Mouse (Mus musculus) heart, adult 2 months (tissue): ENCODE results near the gene Vps25. TPM values are rescaled to one million over a fixed set of nuclear protein-coding genes. Genes with fewer than 3 reads are reported as not detected.
A peak's percentile ranks its signal among the peaks of the same experiment; 100 is the strongest.

Source experiments
- DNase-seq, 2 experiments: peaks; one replicate each; pipeline ENCODE4 v3.0.0; 2021
- H3K27ac ChIP-seq: fragments of 200-600 bp; 2 replicates; pipeline ENCODE4 v1.8.1; 2022
- H3K27me3 ChIP-seq: fragments of 200-500 bp; 2 replicates; pipeline ENCODE4 v1.6.1; 2012; ENCODE audit warnings: mild to moderate bottlenecking, low read length, inconsistent platforms, mixed read lengths; ENCODE audit not compliant: control insufficient read depth, insufficient read depth
- H3K36me3 ChIP-seq: fragments of 200-500 bp; 2 replicates; pipeline ENCODE4 v1.6.1; 2012; ENCODE audit warnings: low read length, inconsistent platforms; ENCODE audit not compliant: control insufficient read depth, insufficient read depth
- H3K4me1 ChIP-seq: fragments of 200-500 bp; 2 replicates; pipeline ENCODE4 v1.6.1; 2011; ENCODE audit warnings: low read length; ENCODE audit not compliant: control insufficient read depth, insufficient read depth
- H3K4me3 ChIP-seq: fragments of 200-600 bp; 2 replicates; pipeline ENCODE4 v1.8.1; 2022
- H3K79me2 ChIP-seq: fragments of 200-500 bp; replicated peaks from 2 replicates; pipeline ENCODE4 v1.6.1; 2012; ENCODE audit warnings: mild to moderate bottlenecking, inconsistent platforms, low read length, moderate library complexity, mixed read lengths; ENCODE audit not compliant: control insufficient read depth, insufficient read depth
- H3K9ac ChIP-seq: fragments of 200-500 bp; 2 replicates; pipeline ENCODE4 v1.6.1; 2012; ENCODE audit warnings: low read depth, mild to moderate bottlenecking, control low read depth, inconsistent platforms, low read length, mixed read lengths
- CTCF ChIP-seq: fragments of 200-600 bp; IDR thresholded peaks from 2 replicates; pipeline ENCODE4 v1.8.1; 2022; ENCODE audit warnings: antibody characterized with exemption, mild to moderate bottlenecking, moderate library complexity
- EP300 ChIP-seq: fragments of 200-500 bp; IDR thresholded peaks from 2 replicates; pipeline ENCODE4 v1.6.1; 2011; ENCODE audit warnings: low read depth, low read length, control low read depth; ENCODE audit not compliant: insufficient read depth
- POLR2A ChIP-seq: fragments of 200-500 bp; IDR thresholded peaks from 2 replicates; pipeline ENCODE4 v1.6.1; 2011; ENCODE audit warnings: mild to moderate bottlenecking, low read depth, low read length, control low read depth; ENCODE audit not compliant: insufficient read depth
- WGBS: fragments of 180-500 bp; shearing (Covaris S2); methylation state at CpG from one replicate; pipeline ENCODE4 v1.1.7; 2018; 5-methylcytosine and 5-hydroxymethylcytosine counted together
- intact Hi-C: fragments of 180-260 bp; cut with DNase I; formaldehyde crosslinking; loops from one replicate; pipeline ENCODE4 v1.15.1; 2025
- long read RNA-seq: library from polyadenylated mRNA; stranded (forward); transcript quantifications from one replicate; pipeline ENCODE4 v2.0.0, GENCODE M21; 2021
- polyA plus RNA-seq: library from polyadenylated mRNA; depleted of rRNA; stranded (reverse); fragments of >200 nt; gene quantifications from 2 replicates; pipeline ENCODE4 v1.2.3, GENCODE M21; 2012; rRNA removed
- total RNA-seq, 2 experiments: library from RNA; stranded (reverse); gene quantifications; 2 replicates each; pipeline ENCODE4 v1.2.3; 2021

Gene Vps25
- 10 to 100 TPM; 82.5 to 90.1 TPM for total RNA-seq
- 83.2 and 96.8 TPM in 2 replicates for polyA plus RNA-seq
- long read RNA-seq, transcript Vps25-201 (6 exons, 615 nt) = minor isoform, 5 of 89 reads
- long read RNA-seq, transcript Vps25-202 (6 exons, 1,106 nt) = major isoform, 79 of 89 reads
- long read RNA-seq, partial matches to known transcripts = 1 of 89 reads
- long read RNA-seq, other reads (novel, unspliced or antisense) = 1 of 89 reads

DNA sequence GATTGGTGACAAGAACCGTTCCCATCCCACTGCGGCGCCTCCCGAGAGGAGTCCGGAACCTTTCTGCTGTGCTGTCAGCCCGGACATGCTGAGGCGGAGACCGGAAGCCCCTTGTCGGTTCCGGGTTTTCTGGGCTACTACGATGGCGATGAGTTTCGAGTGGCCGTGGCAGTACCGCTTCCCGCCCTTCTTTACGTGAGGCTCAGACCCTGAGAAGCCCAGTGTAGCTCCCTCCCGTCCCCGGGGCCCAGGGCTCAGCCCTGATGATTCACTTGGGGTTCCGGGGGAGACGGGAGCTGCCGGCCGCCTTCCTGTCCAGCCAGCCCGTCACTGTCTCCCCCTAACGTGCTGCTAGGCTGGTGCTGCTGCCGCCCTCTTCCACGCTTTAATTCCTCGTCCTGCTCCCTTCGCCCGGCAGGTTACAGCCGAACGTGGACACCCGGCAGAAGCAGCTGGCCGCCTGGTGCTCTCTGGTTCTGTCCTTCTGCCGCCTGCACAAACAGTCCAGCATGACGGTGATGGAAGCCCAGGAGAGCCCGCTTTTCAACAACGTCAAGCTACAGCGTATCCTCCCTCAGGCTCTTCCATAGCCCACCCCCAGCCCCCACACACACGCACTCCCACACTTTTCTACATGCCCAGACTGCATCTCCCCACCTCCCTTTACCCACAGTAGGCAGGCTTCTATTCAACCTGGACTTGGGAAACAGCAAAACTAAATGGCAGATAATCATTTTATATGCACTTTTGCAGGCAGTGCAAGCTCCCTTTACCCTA, at the start of gene Vps25:
TSS of gene Vps25 (plus strand) at position 95 of the 777 bp plus-strand sequence.
- peaks cover 7% of the 10 kb centered on the region for H3K4me1 ChIP-seq
- WGBS = under 1% methylated on average over 40 of the region's 40 CpGs
- peaks cover 12% of the 10 kb centered on the region for H3K36me3 ChIP-seq
- peak; percentile 88 to 91 for DNase-seq
- intact Hi-C loops = loop anchor here (2.0 kb wide), 1 partner anchor 25 kb away; the partner anchor contains the start of genes Cntd1 and Coa3
- H3K27ac ChIP-seq = peak within 1 kb of the TSS; percentile 90
- H3K79me2 ChIP-seq = no peaks in the 10 kb centered on the region
- H3K27me3 ChIP-seq = no peaks in the 10 kb centered on the region
- H3K9ac ChIP-seq = peak within 1 kb of the TSS; percentile 87
- peak within 1 kb of the TSS; percentile 77 for H3K4me3 ChIP-seq
- TF ChIP-seq POLR2A (peak; percentile 96), EP300 (peak; percentile 67; the same call in 1 of the 2 replicates), CTCF (peak; percentile 33)

DNA sequence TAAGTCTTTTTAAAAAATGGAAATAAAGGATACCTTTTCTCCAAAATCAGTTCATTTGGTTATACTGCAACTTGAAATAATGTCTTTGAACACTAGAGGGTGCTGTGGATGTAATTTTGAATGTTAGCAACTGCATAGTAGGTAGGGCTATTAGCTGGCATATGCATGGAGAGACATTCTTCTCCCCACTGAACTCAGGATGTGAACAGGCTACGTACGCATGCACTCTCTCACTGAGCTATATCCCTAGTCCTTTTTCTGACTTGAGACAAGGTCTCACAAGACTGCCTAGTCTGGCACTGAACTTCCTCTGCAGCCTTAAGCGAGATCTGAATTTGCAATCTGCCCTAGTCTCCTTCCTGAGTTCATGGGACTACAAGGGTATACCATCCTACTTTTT, 41.5 kb upstream of the Vps25 start:
- Histone ChIP-seq H3K27ac (no peak overlapping the region; the same call in 1 of the 2 replicates), H3K4me3 (no peak overlapping the region), H3K79me2 (no peaks in the 10 kb centered on the region), H3K4me1 (0 out of 2 replicates have a peak, but pooled peaks cover 2% of the 10 kb centered on the region), H3K36me3 (peaks cover 4% of the 10 kb centered on the region), H3K27me3 (no peaks in the 10 kb centered on the region), H3K9ac (no peak overlapping the region)
- DNase-seq = peak in 1 of 2 experiments; percentile 32
- intact Hi-C loops = loop anchor here (1.0 to 5.0 kb wide), 3 partner anchors 36 to 185 kb away; partner anchors contain the start of gene Becn1
- 26% methylated on average over 3 of the region's 3 CpGs for WGBS
- TF ChIP-seq EP300 = no peak
- peak; percentile 40; the same call in 1 of the 2 replicates for TF ChIP-seq POLR2A
- peak; percentile 87 for TF ChIP-seq CTCF

DNA sequence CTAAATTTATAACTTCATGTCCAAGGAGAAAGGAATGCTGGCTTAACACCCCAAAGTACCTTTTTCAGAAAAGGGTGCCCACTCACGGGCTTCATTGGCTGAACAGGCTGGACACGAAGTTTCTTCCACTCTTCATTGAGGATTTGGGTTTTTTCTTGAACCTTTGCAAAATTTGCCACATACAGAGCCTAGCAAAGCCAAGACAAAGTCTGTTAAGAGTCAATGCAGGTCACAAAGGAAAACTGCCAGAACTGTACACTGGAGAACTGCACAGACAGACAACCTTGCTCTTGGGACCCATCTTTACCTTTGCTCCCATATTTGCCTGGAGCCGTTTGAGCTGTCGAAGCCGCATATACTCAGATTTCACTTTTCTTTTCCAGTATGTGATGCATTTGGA, 36.6 kb upstream of the Vps25 start:
- WGBS = 93% methylated on average over 5 of the region's 5 CpGs
- Histone ChIP-seq H3K4me3 (no peak overlapping the region), H3K9ac (no peak overlapping the region), H3K79me2 (0 out of 2 replicates have a peak, but pooled peaks cover 1% of the 10 kb centered on the region), H3K27ac (no peak overlapping the region), H3K27me3 (no peaks in the 10 kb centered on the region), H3K36me3 (peaks cover 12% of the 10 kb centered on the region), H3K4me1 (peaks cover 4% of the 10 kb centered on the region)
- DNase-seq = no peak
- TF ChIP-seq EP300 = no peak
- no peak for TF ChIP-seq POLR2A
- no peak for TF ChIP-seq CTCF
- intact Hi-C loops = no loop called here

DNA sequence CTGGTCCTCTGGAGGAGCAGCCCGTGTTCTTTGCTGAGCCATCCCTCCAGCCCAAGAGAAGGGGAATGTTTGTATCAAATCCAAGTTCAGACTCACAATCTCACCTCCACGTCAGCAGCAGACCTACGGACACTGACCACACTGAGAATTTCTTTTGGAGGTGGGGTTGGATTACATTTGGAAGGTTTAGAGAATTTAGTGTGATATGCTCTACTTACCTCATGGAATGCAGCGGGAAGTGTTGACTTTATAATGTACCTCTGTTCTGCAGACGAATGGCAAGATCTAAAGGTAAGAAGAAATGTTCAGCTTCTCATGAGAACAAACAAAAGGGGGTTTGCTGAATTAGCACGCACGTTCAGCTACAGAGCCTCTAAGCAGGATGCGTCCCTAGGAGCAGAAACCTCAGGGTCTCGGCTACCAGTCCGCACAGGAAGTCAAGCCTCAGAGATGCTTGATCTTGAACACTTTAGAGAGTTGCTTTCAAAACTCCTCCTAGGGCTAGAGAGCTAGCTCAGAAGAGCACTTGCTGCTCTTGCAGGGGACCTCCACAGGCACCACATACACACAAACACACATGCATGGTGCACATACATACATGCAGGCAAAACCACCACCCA, 35.0 kb upstream of the Vps25 start:
- TF ChIP-seq CTCF = no peak
- Histone ChIP-seq H3K79me2 (peaks cover 1% of the 10 kb centered on the region; the same call in 1 of the 2 replicates), H3K4me3 (no peak overlapping the region), H3K4me1 (peaks cover 3% of the 10 kb centered on the region), H3K36me3 (peaks cover 12% of the 10 kb centered on the region), H3K27ac (no peak overlapping the region), H3K9ac (no peak overlapping the region), H3K27me3 (no peaks in the 10 kb centered on the region)
- intact Hi-C loops = no loop called here
- 83% methylated on average over 10 of the region's 10 CpGs for WGBS
- no peak for DNase-seq

DNA sequence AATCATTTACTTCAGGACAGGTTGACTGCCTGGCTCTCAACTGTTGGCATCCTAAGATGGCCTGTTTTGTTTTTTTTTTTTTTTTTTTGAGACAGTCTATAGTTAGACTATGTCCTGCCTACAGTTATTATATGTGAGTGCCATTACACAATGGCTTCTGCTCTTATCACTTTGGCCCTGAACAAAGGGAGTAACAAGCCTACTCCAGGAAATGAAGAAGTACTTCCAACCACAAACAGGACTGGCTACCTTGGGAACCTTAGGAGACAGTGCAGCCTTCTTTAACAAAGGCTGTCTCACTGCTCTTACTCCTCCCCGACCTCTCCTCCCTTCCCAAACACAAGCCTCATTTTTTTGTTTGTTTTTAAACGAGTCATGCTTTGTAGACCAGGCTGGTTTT, 32.7 kb upstream of the Vps25 start:
- TF ChIP-seq POLR2A (no peak), EP300 (no peak), CTCF (no peak)

More for the DNA sequence above, 32.7 kb upstream of the Vps25 start:
- Histone ChIP-seq H3K36me3 (peaks cover 25% of the 10 kb centered on the region), H3K27me3 (no peaks in the 10 kb centered on the region), H3K4me3 (no peak overlapping the region), H3K27ac (peak overlapping the region; percentile 3; the same call in 1 of the 2 replicates), H3K9ac (no peak overlapping the region), H3K79me2 (peaks cover 5% of the 10 kb centered on the region), H3K4me1 (peaks cover 6% of the 10 kb centered on the region)
- no peak for DNase-seq
- 26% methylated on average over 2 of the region's 2 CpGs for WGBS
- intact Hi-C loops = no loop called here
